Mouse (Mus musculus): ENCODE measurements around the gene Bcl7b.

Bcl7b gene

DNA sequence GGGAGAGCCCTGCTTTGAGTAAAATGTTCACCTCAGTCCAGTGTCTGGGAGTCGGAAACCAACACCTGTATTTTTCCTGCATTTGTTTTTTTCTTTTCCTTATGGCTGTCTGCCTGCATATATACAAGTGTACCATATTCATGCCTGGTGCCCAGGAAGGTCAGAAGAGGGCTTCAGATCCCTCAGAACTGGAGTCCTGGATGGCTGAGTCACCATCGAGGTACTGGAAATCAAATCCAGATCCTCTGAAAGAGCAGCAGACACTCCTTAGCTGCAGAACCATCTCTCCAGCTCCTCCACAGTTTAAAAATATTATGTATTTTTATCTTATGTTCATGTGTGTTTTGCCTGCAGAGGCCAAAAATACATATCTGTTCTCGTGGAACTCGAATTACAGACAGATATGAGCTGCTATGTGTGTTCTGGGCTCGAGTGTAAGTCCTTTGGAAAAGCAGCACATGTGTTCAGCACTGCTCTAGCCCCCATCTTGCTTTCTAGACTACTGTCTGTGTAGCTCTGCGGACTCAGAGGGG is 3.7 kb downstream of the Bcl7b start:
- DNase-seq = no peak

GRCm38 (mm10) chr5:135172986-135173385 is 4.9 kb downstream of the Bcl7b start:
- DNase-seq = no peak

DNA sequence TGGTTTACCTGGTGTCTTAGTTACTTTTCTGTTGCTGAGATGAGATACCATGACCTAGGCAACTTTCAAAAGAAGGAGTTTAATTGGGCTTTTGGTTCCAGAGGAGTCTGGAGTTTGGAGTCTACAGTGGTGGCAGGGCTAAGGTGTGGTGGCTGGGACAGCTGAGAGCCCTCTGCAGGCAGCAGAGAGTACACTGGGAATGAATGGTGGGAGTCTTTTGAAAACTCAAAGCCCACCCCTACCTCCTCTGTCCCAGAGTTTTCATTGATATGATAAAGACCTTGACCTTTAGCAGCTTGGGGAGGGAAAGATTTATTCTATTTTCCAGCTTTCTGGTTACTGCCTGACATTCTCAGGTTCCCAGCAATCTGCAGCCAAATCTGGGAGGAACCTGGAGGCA is 7.0 kb downstream of the Bcl7b start:
- no peak for DNase-seq

DNA sequence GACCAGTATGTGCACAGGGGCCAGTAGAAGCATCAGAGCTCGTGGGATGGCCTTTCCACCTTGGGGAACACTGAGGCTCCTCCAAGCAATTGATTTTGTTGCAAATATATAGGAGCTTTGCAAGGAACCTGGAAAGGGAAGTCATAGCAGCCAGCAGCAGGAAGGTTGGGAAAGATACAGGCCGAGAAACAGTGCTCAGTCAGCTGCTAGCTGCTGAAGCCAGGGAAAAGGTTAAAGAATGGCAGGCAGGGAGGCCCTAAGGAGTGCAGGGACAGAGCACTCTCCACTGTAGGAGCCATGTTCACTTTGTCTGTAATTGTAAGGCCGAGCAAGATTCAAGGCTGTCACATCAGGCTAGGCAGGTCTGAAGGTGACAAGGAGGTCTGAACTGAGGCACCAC is 10.4 kb downstream of the Bcl7b start:
- no peak for DNase-seq

- DNase-seq = no peak
Observed at GRCm38 (mm10) chr5:135178996-135179395, 10.9 kb downstream of the Bcl7b start.

GRCm38 (mm10) chr5:135179616-135180015 is 11.5 kb downstream of the Bcl7b start:
- no peak for DNase-seq

GRCm38 (mm10) chr5:135180796-135181195 is 12.7 kb downstream of the Bcl7b start:
- no peak for DNase-seq

DNA sequence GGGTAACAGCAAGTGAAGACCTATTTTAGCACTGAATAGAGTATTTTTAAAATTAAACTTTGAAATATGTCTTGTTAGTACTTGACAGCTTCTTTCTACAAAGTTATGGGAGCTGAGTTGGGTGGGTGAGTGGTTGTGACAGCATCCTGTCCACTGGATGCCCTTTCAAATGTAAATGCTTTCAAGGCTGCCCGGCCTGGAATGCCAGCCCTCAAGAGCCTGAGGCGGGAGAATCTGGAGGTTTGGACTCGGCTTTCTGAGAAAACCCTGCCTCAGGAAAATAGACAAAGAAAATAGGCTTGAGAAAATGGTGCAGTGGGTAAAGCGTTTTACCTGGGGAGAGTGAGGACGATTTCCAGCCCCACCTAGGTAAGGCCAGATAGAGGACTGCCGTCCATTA is 13.7 kb downstream of the Bcl7b start:
- DNase-seq = no peak

- peak; percentile 23 for DNase-seq
Observed at GRCm38 (mm10) chr5:135183131-135183861, 15.2 kb downstream of the Bcl7b start.

DNA sequence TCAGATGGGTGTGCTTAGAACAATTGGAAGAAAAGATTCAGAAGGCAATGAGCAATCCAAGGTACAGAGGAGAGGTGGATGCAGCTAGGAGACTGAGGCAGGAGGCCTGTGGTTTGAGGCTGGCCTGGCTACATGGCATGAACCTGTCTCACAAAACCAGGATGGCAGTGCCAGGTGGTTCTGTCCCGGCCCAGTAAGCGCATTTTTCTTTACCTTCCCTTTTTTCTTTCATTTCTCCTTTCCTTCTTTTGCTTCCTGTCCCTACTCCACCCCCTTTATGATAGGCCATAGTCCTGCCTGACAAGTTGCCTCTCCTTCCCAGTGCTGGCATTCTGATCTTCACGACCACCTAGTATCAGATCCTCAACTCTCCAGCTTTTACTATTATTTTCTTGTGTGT is 16.9 kb downstream of the Bcl7b start:
- DNase-seq = no peak

- peak; percentile 52 for DNase-seq
Observed at GRCm38 (mm10) chr5:135185596-135185995, 17.5 kb downstream of the Bcl7b start.

- no peak for DNase-seq
Observed at GRCm38 (mm10) chr5:135186231-135186620, 18.1 kb downstream of the Bcl7b start.

DNA sequence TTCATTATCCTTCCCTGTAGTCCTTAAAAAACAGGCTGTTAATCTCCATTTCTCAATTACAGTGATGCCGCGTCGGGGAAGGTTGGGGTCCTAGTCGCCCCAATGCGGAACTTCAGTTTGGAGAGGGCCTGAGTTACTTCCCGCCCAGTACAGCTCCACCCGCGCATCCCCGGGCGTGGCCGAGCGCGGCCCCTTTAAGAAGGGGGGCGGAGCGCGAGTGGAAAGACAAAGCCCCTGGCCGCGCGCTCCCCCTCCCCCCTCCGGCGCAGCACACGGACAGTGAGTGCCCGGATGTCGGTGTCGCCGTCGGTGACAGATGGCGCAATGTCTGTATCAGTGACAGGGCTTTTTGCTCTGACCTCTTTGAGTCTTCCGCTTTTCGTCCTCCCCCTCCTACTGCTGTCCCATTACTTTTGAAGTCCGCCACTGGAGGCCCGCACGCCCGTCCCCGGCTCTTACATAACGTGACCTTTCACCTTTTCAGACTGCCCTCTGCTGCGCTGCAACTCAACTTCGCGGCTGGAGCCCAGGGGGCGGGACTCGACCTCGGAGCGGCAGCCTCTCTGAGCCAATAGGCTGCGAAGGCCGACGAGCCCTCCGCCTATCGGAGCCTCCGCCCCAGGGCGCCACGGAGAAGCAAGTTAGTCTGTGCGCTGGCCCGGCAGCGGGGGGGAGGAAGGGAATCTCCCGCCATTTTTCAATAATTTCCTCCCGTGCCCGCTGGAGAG is 18.7 kb downstream of the Bcl7b start, which contains the start of gene Baz1b:
TSS of gene Baz1b (plus strand) at position 644 of the 728 bp plus-strand sequence.
- peak; percentile 97 for DNase-seq

DNA sequence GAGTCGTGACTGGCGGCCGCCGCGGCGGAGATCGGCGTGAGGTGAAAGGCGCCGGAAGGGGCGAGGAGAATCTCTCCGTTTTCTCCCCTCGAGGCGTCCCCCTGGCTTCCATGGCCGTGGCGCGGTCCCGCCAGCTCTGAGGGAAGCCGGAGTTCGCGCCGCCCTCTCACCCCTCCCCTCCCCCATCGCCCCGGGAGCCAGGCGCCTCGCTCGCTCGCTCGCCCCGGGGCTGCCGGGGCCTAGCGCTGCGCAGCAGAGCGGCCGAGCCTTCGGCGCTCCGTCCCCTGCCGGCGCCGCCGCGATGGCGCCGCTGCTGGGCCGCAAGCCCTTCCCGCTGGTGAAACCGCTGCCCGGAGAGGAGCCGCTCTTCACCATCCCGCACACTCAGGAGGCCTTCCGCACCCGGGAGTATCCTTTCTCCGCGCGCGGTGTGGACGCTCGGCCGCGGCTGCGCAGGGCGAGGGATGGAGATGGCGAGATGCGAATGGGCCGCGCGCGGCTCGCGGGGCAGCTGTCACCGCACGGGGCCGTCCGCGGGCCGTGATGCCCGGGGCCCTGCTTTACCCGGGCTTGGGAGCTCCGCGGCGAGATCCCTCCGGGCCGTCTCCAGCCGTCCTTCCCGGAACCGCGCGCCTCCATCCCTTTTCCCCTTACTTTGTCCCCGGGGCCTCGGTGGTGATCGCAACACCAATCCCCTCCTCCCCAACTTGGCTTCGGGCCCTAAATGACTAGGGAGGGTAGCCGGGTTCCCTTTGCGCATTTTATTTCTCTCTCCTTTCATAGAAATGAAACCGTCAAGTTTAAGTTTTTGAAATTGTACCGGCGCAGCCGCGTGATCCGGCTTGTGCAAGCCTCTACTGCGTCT is 19.5 kb downstream of the Bcl7b start:
- peak; percentile 87 for DNase-seq

DNA sequence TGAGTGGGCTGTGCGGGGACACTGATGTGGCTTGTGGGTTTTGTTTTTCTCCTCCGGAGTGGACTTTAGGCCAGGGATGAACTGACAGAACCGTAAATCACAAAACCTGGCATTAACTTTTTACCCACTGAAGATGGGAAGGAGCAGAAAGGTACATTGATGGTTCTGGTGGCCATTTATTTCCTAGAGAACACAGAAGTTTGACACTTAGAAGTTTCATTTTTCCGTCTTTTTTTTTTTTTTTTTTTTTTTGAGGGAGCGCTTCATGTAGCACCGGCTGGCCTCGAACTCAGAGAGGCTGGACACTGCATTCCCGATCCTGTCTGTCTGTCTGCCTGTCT is 20.1 kb downstream of the Bcl7b start:
- no peak for DNase-seq

GRCm38 (mm10) chr5:135189281-135190022 is 21.4 kb downstream of the Bcl7b start:
- DNase-seq = no peak

DNA sequence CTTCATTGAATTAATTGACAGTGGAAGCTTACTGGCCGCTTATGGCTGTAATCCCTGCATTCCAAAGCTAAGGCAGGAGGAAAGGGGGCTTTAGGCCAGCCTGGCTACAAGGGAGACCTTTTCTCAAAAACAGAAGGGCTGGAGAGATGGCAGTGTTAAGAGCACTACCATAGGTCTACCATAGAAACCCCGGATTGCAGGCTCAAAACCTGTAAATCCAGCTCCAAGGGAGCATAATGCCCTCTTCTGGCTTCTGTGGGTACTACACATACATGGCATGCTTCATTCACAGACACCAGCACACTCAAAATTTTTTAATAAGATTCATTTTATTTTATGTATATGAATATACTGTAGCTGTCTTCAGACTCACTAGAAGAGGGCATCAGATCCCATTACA is 23.5 kb downstream of the Bcl7b start:
- peak; percentile 74 for DNase-seq

DNA sequence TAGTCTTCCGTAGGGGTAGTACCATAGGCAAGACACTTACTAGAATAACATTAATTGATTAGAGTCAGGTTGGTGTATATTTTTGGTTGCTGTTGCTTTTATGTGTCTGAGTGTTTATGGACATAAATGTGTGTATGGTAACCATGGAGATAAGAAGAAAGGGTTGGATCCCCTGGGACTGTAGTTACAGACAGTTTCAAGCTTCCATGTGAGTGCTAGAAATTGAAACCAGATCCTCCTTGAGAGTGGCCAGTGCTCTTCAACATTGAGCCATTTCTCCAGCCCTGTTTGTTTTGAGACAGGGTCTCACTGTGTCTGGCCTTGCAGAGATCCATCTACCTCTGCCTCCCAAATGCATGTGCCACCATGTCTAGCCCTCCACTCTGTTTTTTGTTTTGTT is 24.3 kb downstream of the Bcl7b start:
- no peak for DNase-seq

- DNase-seq = no peak
Observed at GRCm38 (mm10) chr5:135196367-135196766, 28.3 kb downstream of the Bcl7b start.

DNA sequence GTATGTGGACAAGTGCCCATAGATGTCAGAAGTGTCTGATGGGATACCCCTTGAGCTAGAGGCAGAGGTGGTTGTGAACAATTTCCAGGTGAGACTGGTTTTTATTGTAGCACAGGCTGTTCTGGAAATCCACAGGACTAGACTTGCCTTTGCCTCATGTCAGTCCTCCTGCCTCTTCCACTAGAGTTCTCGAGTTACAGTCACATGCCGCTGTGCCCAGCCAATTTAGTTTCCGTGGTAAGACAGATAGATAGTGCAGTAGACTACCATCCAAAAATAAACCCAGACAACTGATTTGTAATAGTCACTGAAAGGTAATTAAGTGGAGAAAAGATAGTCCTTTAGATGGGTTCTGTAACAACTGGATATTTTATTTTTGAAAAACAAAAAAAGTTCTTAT is 34.7 kb downstream of the Bcl7b start:
- DNase-seq = no peak

DNA sequence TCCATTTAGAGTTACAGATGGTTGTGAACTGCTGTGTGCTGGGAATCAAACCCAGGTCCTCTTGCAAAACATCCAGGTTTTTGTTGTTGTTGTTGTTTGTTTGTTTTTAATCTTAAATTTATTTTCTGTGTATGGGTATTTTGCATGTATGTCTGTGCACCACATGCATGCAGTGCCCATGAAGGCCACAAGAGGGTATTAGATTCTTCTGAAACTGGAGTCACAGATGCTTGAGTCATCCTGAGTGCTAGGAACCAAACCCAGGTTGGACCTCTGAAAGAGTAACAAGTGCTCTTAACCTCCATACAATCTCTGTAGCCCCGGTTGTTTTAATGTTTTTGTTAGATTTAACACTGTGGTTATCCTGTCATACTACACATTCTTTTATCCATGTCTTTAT is 40.1 kb downstream of the Bcl7b start:
- peak; percentile 42 for DNase-seq

DNA sequence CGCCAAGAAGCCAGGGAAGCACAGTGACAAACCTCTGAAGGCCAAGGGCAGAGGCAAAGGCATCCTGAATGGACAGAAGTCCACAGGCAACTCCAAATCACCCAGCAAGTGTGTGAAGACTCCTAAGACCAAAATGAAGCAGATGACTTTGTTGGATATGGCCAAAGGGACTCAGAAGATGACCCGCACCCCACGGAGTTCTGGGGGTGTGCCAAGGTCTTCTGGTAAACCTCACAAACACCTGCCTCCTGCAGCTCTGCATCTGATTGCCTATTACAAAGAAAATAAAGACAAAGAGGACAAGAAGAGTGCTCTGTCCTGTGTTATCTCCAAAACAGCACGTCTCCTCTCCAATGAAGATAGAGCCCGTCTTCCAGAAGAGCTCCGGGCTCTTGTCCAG is 48.8 kb downstream of the Bcl7b start:
- DNase-seq = no peak

DNA sequence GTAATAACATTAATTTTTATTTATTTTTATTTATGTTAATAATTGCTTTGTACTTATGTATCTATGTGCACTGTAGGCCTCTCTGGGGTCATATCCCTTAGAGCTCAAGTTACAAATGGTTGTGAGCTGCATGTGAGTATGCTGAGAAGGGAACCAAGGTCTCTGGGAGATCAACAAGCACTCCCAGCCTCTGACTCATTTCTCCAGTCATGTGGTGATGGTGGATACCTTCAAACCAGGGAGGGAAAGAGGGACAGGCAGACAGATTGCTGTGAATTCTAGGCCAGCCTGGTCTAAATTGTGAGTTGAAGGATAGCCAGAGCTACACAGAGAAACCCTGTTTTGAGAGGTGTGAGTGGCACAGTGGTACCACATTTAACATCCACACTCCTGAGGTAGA is 52.9 kb downstream of the Bcl7b start:
- DNase-seq = no peak

All from thymus, postnatal 4 days (tissue).